Mouse (Mus musculus) hindbrain, embryonic 13.5 days (tissue): ENCODE data around the gene Selplg. TPM values are rescaled to one million over a fixed set of nuclear protein-coding genes. Genes with fewer than 3 reads are reported as not detected.

Experiments
- ATAC-seq: fragments of 200-750 bp; cut with Nextera tagmentation; 2 replicates; pipeline ENCODE4 v1.8.0; 2017; ENCODE audit warnings: moderate TSS enrichment; ENCODE audit not compliant: low FRiP score
- H3K27ac ChIP-seq: fragments of 300-500 bp; sonication (generic); 2 replicates; pipeline ENCODE4 v1.5.1; 2015; ENCODE audit warnings: inconsistent platforms, mild to moderate bottlenecking, moderate library complexity
- H3K27me3 ChIP-seq: fragments of 300-500 bp; sonication (generic); 2 replicates; pipeline ENCODE4 v1.6.1; 2015; ENCODE audit warnings: mild to moderate bottlenecking, inconsistent platforms
- H3K36me3 ChIP-seq: fragments of 300-500 bp; sonication (generic); 2 replicates; pipeline ENCODE4 v1.6.1; 2015; ENCODE audit warnings: mild to moderate bottlenecking, inconsistent platforms
- H3K4me1 ChIP-seq: fragments of 300-500 bp; sonication (generic); replicated peaks from 2 replicates; pipeline ENCODE4 v1.6.1; 2015; ENCODE audit warnings: inconsistent platforms
- H3K4me2 ChIP-seq: fragments of 300-500 bp; sonication (generic); 2 replicates; pipeline ENCODE4 v1.6.1; 2015; ENCODE audit warnings: inconsistent platforms, mild to moderate bottlenecking, moderate library complexity
- H3K4me3 ChIP-seq: fragments of 300-500 bp; sonication (generic); 2 replicates; pipeline ENCODE4 v1.5.1; 2015; ENCODE audit warnings: mild to moderate bottlenecking, inconsistent platforms
- H3K9ac ChIP-seq: fragments of 300-500 bp; sonication (generic); 2 replicates; pipeline ENCODE4 v1.6.1; 2015; ENCODE audit warnings: mild to moderate bottlenecking, inconsistent platforms
- H3K9me3 ChIP-seq: fragments of 300-500 bp; sonication (generic); 2 replicates; pipeline ENCODE4 v1.6.1; 2016; ENCODE audit warnings: inconsistent platforms
- WGBS: fragments of 180-500 bp; shearing (Covaris S2); methylation state at CpG from one replicate; pipeline ENCODE4 v1.1.7; 2015; 5-methylcytosine and 5-hydroxymethylcytosine counted together
- polyA plus RNA-seq: library from polyadenylated mRNA; unstranded; fragments of >200 nt; fragmentation: Nextera tagmentation; extraction: Ambion mirVana; gene quantifications from 2 replicates; pipeline ENCODE4 v1.2.1, GENCODE M21; 2015

Gene Selplg
- polyA plus RNA-seq, 1 experiment from 2014 or later: 1.7 TPM

- peaks cover 49% of the 10 kb centered on the region for H3K36me3 ChIP-seq
- H3K27ac ChIP-seq: peak within 1 kb of the TSS; percentile 99
- H3K9ac ChIP-seq: peak within 1 kb of the TSS; percentile 96
- H3K4me3 ChIP-seq: peak within 1 kb of the TSS; percentile 99
- H3K4me1 ChIP-seq: peaks cover 36% of the 10 kb centered on the region
- H3K4me2 ChIP-seq: peak within 1 kb of the TSS; percentile 95
- H3K27me3 ChIP-seq: no peaks in the 10 kb centered on the region
- ATAC-seq: peak; percentile 80
- WGBS: under 1% methylated on average over 40 of the region's 49 CpGs
- H3K9me3 ChIP-seq: no peaks in the 10 kb centered on the region
Observed at GRCm38 (mm10) chr5:113772450-113772895, 60.0 kb downstream of the Selplg start, which contains the start of the genes Sart3 and Iscu. Gene Sart3 (minus strand): TSS chr5:113772510. Gene Iscu (plus strand): TSS chr5:113772748.

- peak overlapping the region; percentile 96 for H3K9ac ChIP-seq
- H3K4me1 ChIP-seq: peaks cover 36% of the 10 kb centered on the region
- under 1% methylated on average over 93 of the region's 97 CpGs for WGBS
- H3K27me3 ChIP-seq: no peaks in the 10 kb centered on the region
- peak overlapping the region; percentile 99 for H3K4me3 ChIP-seq
- H3K9me3 ChIP-seq: no peaks in the 10 kb centered on the region
- peak overlapping the region; percentile 99 for H3K27ac ChIP-seq
- H3K4me2 ChIP-seq: peak overlapping the region; percentile 95
- ATAC-seq: peak; percentile 76
- peaks cover 48% of the 10 kb centered on the region for H3K36me3 ChIP-seq
Observed at GRCm38 (mm10) chr5:113771213-113772162, 61.0 kb downstream of the Selplg start.

- H3K27ac ChIP-seq: no peak overlapping the region
- H3K4me2 ChIP-seq: no peak overlapping the region
- H3K27me3 ChIP-seq: no peaks in the 10 kb centered on the region
- 95% methylated on average over 8 of the region's 8 CpGs for WGBS
- H3K36me3 ChIP-seq: peaks cover 41% of the 10 kb centered on the region
- H3K4me1 ChIP-seq: peaks cover 32% of the 10 kb centered on the region
- H3K4me3 ChIP-seq: no peak overlapping the region
- ATAC-seq: no peak
- H3K9me3 ChIP-seq: no peaks in the 10 kb centered on the region
- no peak overlapping the region for H3K9ac ChIP-seq
Observed at GRCm38 (mm10) chr5:113768806-113769205, 63.6 kb downstream of the Selplg start.

Other genes starting within 250 kb of the Selplg start
- gene Cmklr1, start 182.2 kb downstream of the Selplg start, polyA plus RNA-seq: 1.2 and 1.8 TPM in 2 replicates
- gene 1700069L16Rik, start 107.9 kb downstream of the Selplg start, polyA plus RNA-seq: not detected in 2 replicates
- 8.0 and 8.2 TPM in 2 replicates for gene Ficd, start 96.8 kb downstream of the Selplg start, polyA plus RNA-seq
- 44.0 and 46.0 TPM in 2 replicates for gene Sart3, start 60.1 kb downstream of the Selplg start, polyA plus RNA-seq
- gene Iscu, start 59.9 kb downstream of the Selplg start, polyA plus RNA-seq: 91.5 and 93.4 TPM in 2 replicates
- gene Tmem119, start 32.1 kb downstream of the Selplg start, polyA plus RNA-seq: 8.7 and 10.4 TPM in 2 replicates
- 176 and 190 TPM in 2 replicates for gene Coro1c, start 76.1 kb upstream of the Selplg start, polyA plus RNA-seq
- 15.0 and 18.7 TPM in 2 replicates for gene Ssh1, start 161.2 kb upstream of the Selplg start, polyA plus RNA-seq
- gene Dao, start 171.1 kb upstream of the Selplg start, polyA plus RNA-seq: not detected in 2 replicates
- gene Usp30, start 232.8 kb upstream of the Selplg start, polyA plus RNA-seq: 16.2 and 16.8 TPM in 2 replicates